In the genomic region with DNA sequence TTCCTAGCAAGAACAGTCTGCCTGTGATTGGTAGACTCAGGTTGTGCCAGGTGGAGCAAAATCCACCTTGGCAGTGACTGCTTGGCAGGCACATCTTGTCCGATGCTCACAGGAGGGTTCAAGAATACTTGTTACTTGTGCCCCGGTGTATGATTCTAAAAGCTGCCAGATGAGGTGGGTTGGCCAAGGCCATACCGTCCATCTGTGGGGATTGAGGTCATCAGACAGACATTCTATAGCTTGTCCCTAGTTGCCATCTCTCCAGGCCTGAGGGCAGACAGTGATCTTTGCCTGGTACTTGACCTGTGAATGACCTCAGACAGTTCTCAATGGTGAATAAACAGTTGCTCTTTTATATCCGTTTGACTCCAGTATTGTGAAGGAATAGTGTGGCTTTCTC, we compare ENCODE assay signal across 18 mouse cellular contexts.
DNase-seq lines count a peak whose midpoint lies in the region; ATAC-seq and TF ChIP-seq lines count a peak whose summit lies in the region.
"Had no signal": no experiment of that assay in that cellular context is flagged by ENCODE, and none has a peak within 500 bp of the region (broad histone marks: within the 10 kb centered on the region; RNA-seq: fewer than 3 reads in every experiment).

No protein-coding gene starts in this region.

- peaks cover 2% of the 10 kb centered on the region; the same call in 1 of the 2 replicates for H3K36me3 ChIP-seq in hindbrain, embryonic 11.5 days (ENCODE audit: control insufficient read depth, insufficient read depth, low read length)
- peaks cover 8% of the 10 kb centered on the region for H3K36me3 ChIP-seq in hindbrain, postnatal 0 days (ENCODE audit: insufficient read depth, low read length)
- H3K36me3 ChIP-seq in hindbrain, embryonic 13.5 days, result peaks cover 18% of the 10 kb centered on the region
- H3K36me3 ChIP-seq: heart, embryonic 15.5 days; hindbrain, embryonic 15.5 days; stomach, embryonic 15.5 days had no signal

- peak overlapping the region; percentile 5; the same call in 1 of the 2 replicates for H3K27ac ChIP-seq in hindbrain, embryonic 11.5 days (ENCODE audit: low read depth, low read length)
- no peak overlapping the region for H3K27ac ChIP-seq in hindbrain, postnatal 0 days
- H3K27ac ChIP-seq in hindbrain, embryonic 13.5 days, result peak overlapping the region; percentile 94
- H3K27ac ChIP-seq: heart, embryonic 15.5 days; limb, embryonic 13.5 days; liver, embryonic 14.5 days; stomach, embryonic 15.5 days had no signal

- TF ChIP-seq CTCF in hindbrain, postnatal 0 days (IDR thresholded peaks at IDR 0.05; ENCODE audit: low read depth), result no peak

- no peak for ATAC-seq in hindbrain, embryonic 11.5 days (ENCODE audit: low FRiP score)
- ATAC-seq in hindbrain, postnatal 0 days, result no peak
- no peak for ATAC-seq in hindbrain, embryonic 13.5 days (ENCODE audit: low FRiP score)
- ATAC-seq: forebrain, embryonic 14.5 days had no signal

- H3K4me2 ChIP-seq in hindbrain, embryonic 11.5 days (replicated peaks; ENCODE audit: low read depth, low read length), result no peak overlapping the region
- no peak overlapping the region for H3K4me2 ChIP-seq in hindbrain, postnatal 0 days (ENCODE audit: low read depth, low read length)
- H3K4me2 ChIP-seq in hindbrain, embryonic 13.5 days, result no peak overlapping the region
- H3K4me2 ChIP-seq: heart, embryonic 15.5 days; hindbrain, embryonic 15.5 days; limb, embryonic 13.5 days; stomach, embryonic 15.5 days had no signal

- 50% methylated on average over 4 of the region's 4 CpGs for WGBS in hindbrain, embryonic 11.5 days
- WGBS in hindbrain, postnatal 0 days, result 52% methylated on average over 4 of the region's 4 CpGs
- 49% methylated on average over 4 of the region's 4 CpGs for WGBS in hindbrain, embryonic 13.5 days

- peak; percentile 52 to 56 for DNase-seq in cerebellum, adult 18-20 months
- no peak for DNase-seq in cerebellum, postnatal 36 days
- no peak for DNase-seq in hindbrain, embryonic 11.5 days (ENCODE audit: low spot score)
- no peak for DNase-seq in hindbrain, postnatal 0 days (ENCODE audit: low spot score)
- DNase-seq in cerebellum, adult 9-10 months, result peak; percentile 71
- no peak for DNase-seq in kidney, adult 9 months
- no peak for DNase-seq in spleen, adult 18-20 months
- DNase-seq: adrenal gland, adult 8-10 months; kidney, adult 18-20 months; kidney, postnatal 14 days; thymus, adult 2 months had no signal

- H3K27me3 ChIP-seq in hindbrain, embryonic 11.5 days (ENCODE audit: control insufficient read depth, insufficient read depth, low read length), result no peaks in the 10 kb centered on the region
- no peaks in the 10 kb centered on the region for H3K27me3 ChIP-seq in hindbrain, postnatal 0 days (ENCODE audit: insufficient read depth, low read length)
- no peaks in the 10 kb centered on the region for H3K27me3 ChIP-seq in hindbrain, embryonic 13.5 days
- H3K27me3 ChIP-seq: heart, embryonic 15.5 days; hindbrain, embryonic 15.5 days; limb, embryonic 13.5 days; stomach, embryonic 15.5 days had no signal

- peaks cover 14% of the 10 kb centered on the region for H3K4me1 ChIP-seq in hindbrain, embryonic 11.5 days (replicated peaks; ENCODE audit: control insufficient read depth, insufficient read depth, low read length)
- peaks cover 36% of the 10 kb centered on the region for H3K4me1 ChIP-seq in hindbrain, postnatal 0 days (ENCODE audit: insufficient read depth, low read length)
- peaks cover 97% of the 10 kb centered on the region for H3K4me1 ChIP-seq in hindbrain, embryonic 13.5 days (replicated peaks)

- H3K4me3 ChIP-seq in hindbrain, embryonic 11.5 days (ENCODE audit: low read depth, low read length), result no peak overlapping the region
- H3K4me3 ChIP-seq in hindbrain, postnatal 0 days (ENCODE audit: low read length), result no peak overlapping the region
- H3K4me3 ChIP-seq in hindbrain, embryonic 13.5 days, result no peak overlapping the region
- H3K4me3 ChIP-seq: heart, embryonic 15.5 days; hindbrain, embryonic 15.5 days; limb, embryonic 13.5 days; stomach, embryonic 15.5 days had no signal

- no peak overlapping the region for H3K9ac ChIP-seq in hindbrain, embryonic 11.5 days (ENCODE audit: low read depth, low read length)
- H3K9ac ChIP-seq in hindbrain, postnatal 0 days (replicated peaks; ENCODE audit: low read length), result no peak overlapping the region
- 0 out of 2 replicates have a peak overlapping the region, but pooled peaks have one; percentile 3 for H3K9ac ChIP-seq in hindbrain, embryonic 13.5 days
- H3K9ac ChIP-seq: heart, embryonic 15.5 days; hindbrain, embryonic 15.5 days; limb, embryonic 13.5 days; liver, embryonic 14.5 days; stomach, embryonic 15.5 days had no signal

- H3K9me3 ChIP-seq in hindbrain, embryonic 11.5 days (ENCODE audit: control insufficient read depth, low read length), result no peaks in the 10 kb centered on the region
- H3K9me3 ChIP-seq in hindbrain, postnatal 0 days (ENCODE audit: low read length), result no peaks in the 10 kb centered on the region
- no peaks in the 10 kb centered on the region for H3K9me3 ChIP-seq in hindbrain, embryonic 13.5 days
- H3K9me3 ChIP-seq: heart, embryonic 15.5 days; hindbrain, embryonic 15.5 days; limb, embryonic 13.5 days; stomach, embryonic 15.5 days had no signal

Comparison
In these comparisons a context has a peak if more than half of its experiments do, and no peak if none do; other contexts are left out.
1. DNase-seq: peak in cerebellum, adult 18-20 months (2 of 2) and cerebellum, adult 9-10 months (single experiment); none in cerebellum, postnatal 36 days (0 of 2), hindbrain, embryonic 11.5 days (single experiment), hindbrain, postnatal 0 days (single experiment), kidney, adult 9 months (single experiment) and spleen, adult 18-20 months (0 of 2).